Mouse (Mus musculus) G1E (cell line): Measurements from ENCODE around the gene Fxyd1. TPM values are rescaled to one million over a fixed set of nuclear protein-coding genes. Genes with fewer than 3 reads are reported as not detected.

Experiments used
- ATAC-seq: 2 replicates; pipeline ENCODE4 v1.8.0; 2016; ENCODE audit warnings: mild to moderate bottlenecking; ENCODE audit not compliant: insufficient number of reproducible peaks, poor library complexity, low FRiP score, severe bottlenecking; ENCODE audit errors: extremely low read depth
- DNase-seq: peaks from one replicate; pipeline ENCODE4 v3.0.0; 2012; ENCODE audit warnings: low spot score
- H3K27me3 ChIP-seq: 2 replicates; pipeline ENCODE4 v1.6.1; 2012; ENCODE audit warnings: mild to moderate bottlenecking, low read length, inconsistent platforms; ENCODE audit not compliant: insufficient read depth
- H3K36me3 ChIP-seq: replicated peaks from 2 replicates; pipeline ENCODE3; 2012; ENCODE audit warnings: mild to moderate bottlenecking, inconsistent platforms
- H3K4me1 ChIP-seq: 2 replicates; pipeline ENCODE4 v1.6.1; 2012; ENCODE audit warnings: low read depth, low read length, inconsistent platforms, mixed read lengths; ENCODE audit not compliant: insufficient read depth
- H3K4me3 ChIP-seq: 2 replicates; pipeline ENCODE4 v1.5.1; 2012; ENCODE audit warnings: low read depth, mild to moderate bottlenecking, inconsistent platforms, low read length, moderate library complexity, mixed read lengths
- H3K9me3 ChIP-seq: replicated peaks from 2 replicates; pipeline ENCODE4 v1.6.1; 2012; ENCODE audit warnings: inconsistent platforms
- CTCF ChIP-seq: IDR thresholded peaks from 2 replicates; pipeline ENCODE4 v1.5.1; 2012; ENCODE audit warnings: low read depth, low read length, inconsistent platforms, mixed read lengths
- GATA1 ChIP-seq: IDR thresholded peaks from 2 replicates; pipeline ENCODE4 v1.6.1; 2012; ENCODE audit warnings: borderline replicate concordance, low read length, inconsistent platforms, mixed read lengths
- GATA2 ChIP-seq: IDR thresholded peaks from 2 replicates; pipeline ENCODE4 v1.6.1; 2012; ENCODE audit warnings: low read depth, low read length, inconsistent platforms, borderline replicate concordance
- POLR2AphosphoS5 ChIP-seq: IDR thresholded peaks from 2 replicates; pipeline ENCODE4 v1.6.1; 2012; ENCODE audit warnings: low read depth, low read length, inconsistent platforms; ENCODE audit not compliant: insufficient replicate concordance
- TAL1 ChIP-seq: conservative IDR thresholded peaks from 2 replicates; pipeline ENCODE4 v1.6.1; 2012; ENCODE audit warnings: low read depth, low read length, inconsistent platforms, mixed read lengths
- polyA plus RNA-seq: library from polyadenylated mRNA; stranded (reverse); fragments of >175 nt; gene quantifications from 2 replicates; pipeline ENCODE4 v1.2.3, GENCODE M21; 2012
- total RNA-seq, 2 experiments: library from RNA; stranded (forward) in 1 of 2; stranded (reverse) in 1 of 2; fragments of 200-1000 nt in 1 of 2; fragments of >200 nt in 1 of 2; fragmentation: Nextera tagmentation in 1 of 2; gene quantifications; 2 replicates each; pipeline ENCODE4 v1.2.3; 2014 to 2017

Gene Fxyd1
- total and polyA plus RNA-seq, 3 experiments = not detected

- Histone ChIP-seq H3K9me3 (no peaks in the 10 kb centered on the region), H3K36me3 (no peaks in the 10 kb centered on the region), H3K27me3 (no peaks in the 10 kb centered on the region), H3K4me3 (no peak overlapping the region), H3K4me1 (no peaks in the 10 kb centered on the region)
- DNase-seq (no peak), ATAC-seq (no peak)
- TF ChIP-seq CTCF (no peak), GATA1 (no peak), POLR2AphosphoS5 (no peak), TAL1 (no peak), GATA2 (no peak)
These were observed 21.7 kb downstream of the Fxyd1 start for GRCm38 (mm10) chr7:31035291-31035690.

- TF ChIP-seq TAL1 (no peak), GATA2 (no peak), CTCF (no peak), GATA1 (no peak), POLR2AphosphoS5 (no peak)
- DNase-seq (no peak), ATAC-seq (no peak)
- Histone ChIP-seq H3K4me3 (no peak overlapping the region), H3K9me3 (no peaks in the 10 kb centered on the region), H3K36me3 (no peaks in the 10 kb centered on the region), H3K27me3 (no peaks in the 10 kb centered on the region), H3K4me1 (no peaks in the 10 kb centered on the region)
These were observed 22.2 kb downstream of the Fxyd1 start for GRCm38 (mm10) chr7:31034789-31035188.

- H3K4me1 ChIP-seq = no peaks in the 10 kb centered on the region
- TF ChIP-seq POLR2AphosphoS5 (no peak), CTCF (no peak), GATA1 (no peak), TAL1 (no peak), GATA2 (no peak)
- H3K4me3 ChIP-seq = no peak overlapping the region
- H3K9me3 ChIP-seq = no peaks in the 10 kb centered on the region
- no peaks in the 10 kb centered on the region for H3K36me3 ChIP-seq
- no peak for ATAC-seq
- no peaks in the 10 kb centered on the region for H3K27me3 ChIP-seq
- DNase-seq = peak; percentile 14
These were observed 23.4 kb downstream of the Fxyd1 start for GRCm38 (mm10) chr7:31033409-31034165.

- ATAC-seq (no peak), DNase-seq (no peak)
- Histone ChIP-seq H3K36me3 (no peaks in the 10 kb centered on the region), H3K4me1 (no peaks in the 10 kb centered on the region), H3K27me3 (no peaks in the 10 kb centered on the region), H3K4me3 (no peak overlapping the region), H3K9me3 (no peaks in the 10 kb centered on the region)
- TF ChIP-seq CTCF = no peak
- no peak for TF ChIP-seq POLR2AphosphoS5
- no peak for TF ChIP-seq TAL1
- TF ChIP-seq GATA2 = no peak
- no peak for TF ChIP-seq GATA1
These were observed 25.3 kb downstream of the Fxyd1 start for GRCm38 (mm10) chr7:31031731-31032130.

GRCm38 (mm10) chr7:31030717-31031116 lies 26.3 kb downstream of the Fxyd1 start:
- Histone ChIP-seq H3K36me3 (no peaks in the 10 kb centered on the region), H3K27me3 (no peaks in the 10 kb centered on the region), H3K4me3 (no peak overlapping the region), H3K9me3 (no peaks in the 10 kb centered on the region), H3K4me1 (no peaks in the 10 kb centered on the region)
- DNase-seq (no peak), ATAC-seq (no peak)
- no peak for TF ChIP-seq POLR2AphosphoS5

- H3K4me3 ChIP-seq = no peak overlapping the region
- no peak for TF ChIP-seq CTCF
- no peak for TF ChIP-seq GATA1
- no peak for ATAC-seq
- no peaks in the 10 kb centered on the region for H3K36me3 ChIP-seq
- no peaks in the 10 kb centered on the region for H3K4me1 ChIP-seq
- DNase-seq = no peak
- H3K27me3 ChIP-seq = no peaks in the 10 kb centered on the region
- no peaks in the 10 kb centered on the region for H3K9me3 ChIP-seq
These were observed 28.4 kb downstream of the Fxyd1 start for GRCm38 (mm10) chr7:31028609-31029008.

- H3K36me3 ChIP-seq = no peaks in the 10 kb centered on the region
- peaks cover 6% of the 10 kb centered on the region for H3K9me3 ChIP-seq
- TF ChIP-seq POLR2AphosphoS5 = no peak
- no peak for TF ChIP-seq TAL1
- TF ChIP-seq CTCF = no peak
- TF ChIP-seq GATA2 = no peak
- TF ChIP-seq GATA1 = no peak
- H3K4me1 ChIP-seq = no peaks in the 10 kb centered on the region
- H3K4me3 ChIP-seq = no peak overlapping the region
- DNase-seq (no peak), ATAC-seq (no peak)
- no peaks in the 10 kb centered on the region for H3K27me3 ChIP-seq
These were observed 39.7 kb downstream of the Fxyd1 start for GRCm38 (mm10) chr7:31017104-31017901.
